Mouse (Mus musculus) stomach, postnatal 0 days (tissue): ENCODE measurements at regions not wholly inside any gene's neighbourhood (a gene's known extent, or its start where the extent isn't known, plus 50 kb on each side); places are given as distances from the start of the nearest gene placed in this dataset.

Experiments used
- ATAC-seq: fragments of 200-750 bp; cut with Nextera tagmentation; 2 replicates; pipeline ENCODE4 v1.8.0; 2017; ENCODE audit not compliant: low FRiP score, low TSS enrichment
- DNase-seq: peaks from one replicate; pipeline ENCODE4 v3.0.0-alpha.2; 2016; ENCODE audit warnings: low spot score
- H3K27ac ChIP-seq: fragments of 300-500 bp; sonication (generic); replicated peaks from 2 replicates; pipeline ENCODE4 v1.5.1; 2014; ENCODE audit warnings: mild to moderate bottlenecking, control low read depth
- H3K27me3 ChIP-seq: fragments of 300-500 bp; sonication (generic); 2 replicates; pipeline ENCODE4 v1.6.1; 2014; ENCODE audit warnings: low read length; ENCODE audit not compliant: control insufficient read depth, insufficient read depth
- H3K36me3 ChIP-seq: fragments of 300-500 bp; sonication (generic); 2 replicates; pipeline ENCODE4 v1.6.1; 2014; ENCODE audit warnings: low read length, mixed read lengths; ENCODE audit not compliant: control insufficient read depth, insufficient read depth
- H3K4me1 ChIP-seq: fragments of 300-500 bp; sonication (generic); replicated peaks from 2 replicates; pipeline ENCODE4 v1.6.1; 2014; ENCODE audit warnings: antibody characterized with exemption; ENCODE audit not compliant: control insufficient read depth, insufficient read depth
- H3K4me2 ChIP-seq: fragments of 300-500 bp; sonication (generic); replicated peaks from 2 replicates; pipeline ENCODE4 v1.6.1; 2014; ENCODE audit warnings: low read depth, mild to moderate bottlenecking, control low read depth, moderate library complexity
- H3K4me3 ChIP-seq: fragments of 300-500 bp; sonication (generic); 2 replicates; pipeline ENCODE4 v1.5.1; 2014; ENCODE audit warnings: low read depth, low read length, control low read depth
- H3K9ac ChIP-seq: fragments of 300-500 bp; sonication (generic); 2 replicates; pipeline ENCODE4 v1.6.1; 2014; ENCODE audit warnings: mild to moderate bottlenecking, low read length, control low read depth, mixed read lengths
- H3K9me3 ChIP-seq: fragments of 300-500 bp; sonication (generic); 2 replicates; pipeline ENCODE4 v1.6.1; 2016; ENCODE audit warnings: low read length; ENCODE audit not compliant: control insufficient read depth
- CTCF ChIP-seq: IDR thresholded peaks from 2 replicates; pipeline ENCODE4 v1.5.1; 2016; ENCODE audit warnings: antibody characterized with exemption, low read depth, mild to moderate bottlenecking, moderate library complexity
- EP300 ChIP-seq: optimal IDR thresholded peaks from 2 replicates; pipeline ENCODE3; 2016; ENCODE audit warnings: antibody characterized with exemption
- WGBS: fragments of 180-500 bp; shearing (Covaris S2); extraction: QIAGEN DNeasy Blood & Tissue Kit; methylation state at CpG from one replicate; pipeline ENCODE4 v1.1.7; 2014; 5-methylcytosine and 5-hydroxymethylcytosine counted together

GRCm38 (mm10) chr1:169077228-169077627 is 454.0 kb downstream of the Nuf2 start:
- DNase-seq, result no peak

GRCm38 (mm10) chr1:169076006-169076405 is 455.3 kb downstream of the Nuf2 start:
- H3K4me2 ChIP-seq, result no peak overlapping the region
- H3K36me3 ChIP-seq, result no peaks in the 10 kb centered on the region
- H3K4me1 ChIP-seq, result no peaks in the 10 kb centered on the region
- H3K9ac ChIP-seq, result no peak overlapping the region
- H3K27ac ChIP-seq, result no peak overlapping the region
- no peaks in the 10 kb centered on the region for H3K9me3 ChIP-seq
- DNase-seq (no peak), ATAC-seq (no peak)
- no peaks in the 10 kb centered on the region for H3K27me3 ChIP-seq
- TF ChIP-seq EP300 (no peak), CTCF (no peak)
- WGBS, result 42% methylated on average over 7 of the region's 7 CpGs
- no peak overlapping the region for H3K4me3 ChIP-seq

More at GRCm38 (mm10) chr1:169077228-169077627, 454.0 kb downstream of the Nuf2 start:
- no peak overlapping the region for H3K4me2 ChIP-seq
- H3K36me3 ChIP-seq, result no peaks in the 10 kb centered on the region
- H3K4me3 ChIP-seq, result no peak overlapping the region
- 95% methylated on average over 5 of the region's 5 CpGs for WGBS
- no peaks in the 10 kb centered on the region for H3K27me3 ChIP-seq
- H3K4me1 ChIP-seq, result no peaks in the 10 kb centered on the region
- TF ChIP-seq CTCF (no peak), EP300 (no peak)
- H3K27ac ChIP-seq, result no peak overlapping the region
- no peaks in the 10 kb centered on the region for H3K9me3 ChIP-seq
- ATAC-seq, result no peak
- H3K9ac ChIP-seq, result no peak overlapping the region

- Histone ChIP-seq H3K9me3 (no peaks in the 10 kb centered on the region), H3K4me1 (no peaks in the 10 kb centered on the region), H3K4me3 (no peak overlapping the region), H3K27me3 (no peaks in the 10 kb centered on the region), H3K9ac (no peak overlapping the region), H3K4me2 (no peak overlapping the region), H3K36me3 (no peaks in the 10 kb centered on the region), H3K27ac (no peak overlapping the region)
- 87% methylated on average over 4 of the region's 4 CpGs for WGBS
- DNase-seq, result no peak
- TF ChIP-seq CTCF, result no peak
- no peak for TF ChIP-seq EP300
- no peak for ATAC-seq
These were observed 459.9 kb downstream of the Nuf2 start for GRCm38 (mm10) chr1:169071366-169071765.

GRCm38 (mm10) chr1:169069647-169070046 is 461.6 kb downstream of the Nuf2 start:
- Histone ChIP-seq H3K36me3 (no peaks in the 10 kb centered on the region), H3K9ac (no peak overlapping the region), H3K9me3 (no peaks in the 10 kb centered on the region), H3K4me1 (no peaks in the 10 kb centered on the region), H3K27ac (no peak overlapping the region), H3K4me3 (no peak overlapping the region), H3K27me3 (no peaks in the 10 kb centered on the region), H3K4me2 (no peak overlapping the region)
- TF ChIP-seq EP300 (no peak), CTCF (no peak)
- ATAC-seq (no peak), DNase-seq (no peak)
- WGBS, result 82% methylated on average over 3 of the region's 3 CpGs

GRCm38 (mm10) chr1:169066795-169067194 is 464.5 kb downstream of the Nuf2 start:
- no peak for DNase-seq
- TF ChIP-seq EP300, result no peak
- no peaks in the 10 kb centered on the region for H3K27me3 ChIP-seq
- no peaks in the 10 kb centered on the region for H3K4me1 ChIP-seq
- H3K4me3 ChIP-seq, result no peak overlapping the region
- H3K36me3 ChIP-seq, result no peaks in the 10 kb centered on the region
- ATAC-seq, result no peak
- 47% methylated on average over 4 of the region's 4 CpGs for WGBS
- no peak overlapping the region for H3K27ac ChIP-seq
- H3K9me3 ChIP-seq, result no peaks in the 10 kb centered on the region
- H3K4me2 ChIP-seq, result no peak overlapping the region
- no peak overlapping the region for H3K9ac ChIP-seq

DNA sequence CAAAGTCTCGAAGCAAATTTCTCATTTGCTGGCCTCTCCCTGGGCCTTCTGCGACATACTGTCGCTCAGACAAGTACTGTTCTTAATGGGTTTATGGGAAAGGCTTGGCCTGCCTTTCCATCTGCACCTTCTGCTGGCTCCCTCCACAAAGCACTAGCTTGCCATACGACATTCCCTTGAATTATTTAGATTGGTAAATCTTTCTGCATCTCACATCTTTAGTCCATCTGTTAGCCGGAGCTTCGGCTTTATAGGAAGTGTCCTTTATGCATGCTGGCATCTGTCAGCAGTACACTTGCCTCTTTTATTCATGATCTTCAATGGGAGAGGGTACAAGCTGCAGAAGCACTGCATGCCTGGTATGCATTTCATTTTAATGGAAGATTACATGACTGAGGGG is 470.6 kb downstream of the Nuf2 start:
- no peak for DNase-seq
- H3K36me3 ChIP-seq, result no peaks in the 10 kb centered on the region
- no peak overlapping the region for H3K4me3 ChIP-seq
- no peaks in the 10 kb centered on the region for H3K27me3 ChIP-seq
- no peaks in the 10 kb centered on the region for H3K9me3 ChIP-seq
- H3K4me2 ChIP-seq, result no peak overlapping the region
- TF ChIP-seq EP300 (no peak), CTCF (no peak)
- 73% methylated on average over 6 of the region's 6 CpGs for WGBS
- H3K4me1 ChIP-seq, result no peaks in the 10 kb centered on the region
- H3K27ac ChIP-seq, result no peak overlapping the region
- H3K9ac ChIP-seq, result no peak overlapping the region
- no peak for ATAC-seq
